Mouse (Mus musculus) stomach, postnatal 0 days (tissue): ENCODE results near the gene Alx3.

Experiments
- CTCF ChIP-seq: IDR thresholded peaks from 2 replicates; pipeline ENCODE4 v1.5.1; 2016; ENCODE audit warnings: antibody characterized with exemption, low read depth, mild to moderate bottlenecking, moderate library complexity
- EP300 ChIP-seq: optimal IDR thresholded peaks from 2 replicates; pipeline ENCODE3; 2016; ENCODE audit warnings: antibody characterized with exemption

DNA sequence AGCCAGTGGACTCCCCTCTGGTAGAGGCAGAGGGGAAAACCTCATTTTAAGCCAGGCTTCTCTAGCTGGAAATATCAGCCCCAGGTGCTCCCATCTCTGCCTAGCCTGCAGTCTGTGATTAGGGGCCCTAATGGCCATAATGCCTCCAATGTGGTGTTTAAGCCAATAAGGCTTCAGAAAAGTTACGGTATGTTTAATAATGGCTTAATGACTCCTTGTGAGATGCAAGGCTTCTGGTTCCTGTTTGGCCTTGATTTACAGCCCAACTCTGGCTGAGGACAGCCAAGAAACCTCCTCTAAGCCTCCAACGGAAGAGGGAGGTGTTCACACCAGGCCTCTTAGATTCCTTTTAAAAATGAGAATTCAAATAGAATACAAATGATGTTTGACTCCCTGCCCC, 1.2 kb upstream of the Alx3 start:
- no peak for TF ChIP-seq EP300
- TF ChIP-seq CTCF = no peak
